Mouse (Mus musculus) right cerebral cortex, postnatal 4 days (tissue): ENCODE measurements at regions not wholly inside any gene's neighbourhood (a gene's known extent, or its start where the extent isn't known, plus 50 kb on each side); places are given as distances from the start of the nearest gene placed in this dataset.

Experiments used
- DNase-seq: peaks from one replicate; pipeline ENCODE4 v3.0.0-alpha.2; 2022

DNA sequence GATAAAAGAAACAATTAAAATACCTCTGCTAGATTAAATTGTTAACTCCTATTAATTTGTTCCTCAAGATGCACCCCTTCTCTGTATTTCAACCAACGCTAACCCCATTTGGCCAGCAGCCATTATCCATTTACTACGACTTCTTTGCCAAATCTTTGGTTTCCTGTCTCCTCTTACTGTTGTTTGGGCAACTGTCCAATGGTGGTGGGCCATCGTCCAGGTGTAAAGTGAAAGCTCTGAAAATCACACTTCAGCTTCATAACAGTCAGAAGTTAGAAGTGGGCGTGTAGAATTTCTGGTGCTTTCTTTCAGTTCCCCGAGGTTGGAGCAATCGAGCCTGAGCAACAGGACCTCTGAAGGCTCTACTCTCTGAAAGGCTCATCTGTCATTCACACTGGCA is 66.8 kb upstream of the Zbtb20 start:
- no peak for DNase-seq

DNA sequence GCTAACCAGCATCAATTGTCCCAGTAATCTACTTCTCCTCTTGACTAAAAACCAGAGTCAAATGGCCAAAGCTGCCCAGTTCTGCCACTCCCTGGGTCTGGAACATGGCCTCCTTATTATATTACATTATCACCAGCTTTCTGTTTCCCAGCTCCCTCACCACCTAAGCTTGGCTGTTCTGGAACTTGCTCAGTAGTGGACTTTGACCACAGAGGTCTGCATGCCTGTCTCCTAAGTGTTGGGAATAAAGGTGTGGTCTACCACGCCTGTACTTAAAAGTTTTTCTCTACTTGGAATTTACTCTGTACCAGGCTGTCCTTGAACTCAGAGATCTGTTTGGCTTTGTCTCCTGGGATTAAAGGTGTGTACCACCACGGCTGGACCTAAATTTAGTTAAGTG is 68.1 kb upstream of the Zbtb20 start:
- no peak for DNase-seq

DNA sequence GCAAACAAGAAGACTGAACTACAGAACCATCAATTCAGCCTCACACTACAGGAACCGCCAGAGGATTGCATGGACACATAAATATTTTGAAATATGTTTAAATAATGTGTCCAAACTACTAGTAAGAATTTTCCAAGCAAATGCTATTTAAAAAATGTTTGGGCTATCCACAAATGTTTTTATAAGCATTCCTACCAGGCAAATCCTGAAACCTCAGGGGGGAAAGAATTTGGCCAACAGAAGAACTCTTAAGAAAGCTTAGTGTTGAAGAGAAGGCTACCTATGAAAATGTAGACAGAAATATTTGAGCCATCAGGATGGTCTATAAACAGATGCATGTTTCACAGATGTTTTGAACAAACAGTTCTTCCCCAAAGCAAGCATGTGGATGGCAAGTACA is 72.1 kb upstream of the Zbtb20 start:
- no peak for DNase-seq

DNA sequence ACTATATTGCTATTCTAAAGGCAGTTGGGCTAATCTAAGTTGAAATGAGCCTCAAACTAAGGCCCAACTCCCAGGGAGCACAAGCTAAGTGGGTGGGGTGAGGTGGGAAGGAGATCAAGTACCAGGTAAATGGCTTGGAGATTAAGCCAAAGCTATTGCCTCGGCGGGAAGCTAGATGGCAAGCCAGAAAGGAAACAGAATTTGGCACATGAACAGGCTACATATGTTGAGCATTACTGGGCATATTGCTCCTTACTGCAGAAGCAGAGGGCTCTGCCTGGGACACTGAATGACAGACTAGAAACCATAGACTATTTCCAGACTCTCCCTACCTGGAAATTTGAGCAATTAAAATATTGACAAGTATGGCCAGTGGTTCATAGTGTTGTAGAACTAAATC is 83.1 kb upstream of the Zbtb20 start:
- no peak for DNase-seq

DNA sequence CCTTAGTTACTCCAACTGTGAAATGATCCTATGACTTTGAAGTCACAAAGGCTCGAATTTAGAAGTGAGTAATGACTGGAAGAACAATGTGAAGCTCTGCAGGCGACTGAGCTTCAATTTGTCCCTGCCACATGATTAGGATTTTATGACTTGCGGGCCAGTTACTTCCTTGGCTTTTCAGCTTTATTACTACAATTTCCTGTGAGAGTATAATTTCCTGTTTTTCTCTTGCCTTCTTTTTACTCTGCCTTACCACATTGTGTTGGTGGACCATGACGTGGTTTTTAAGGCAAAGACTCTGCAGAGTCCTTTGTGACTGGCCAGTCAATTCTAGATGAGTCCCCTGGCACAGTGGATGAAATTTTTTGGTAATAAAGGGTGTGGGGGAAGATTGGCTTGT is 91.0 kb upstream of the Zbtb20 start:
- DNase-seq, result no peak

DNA sequence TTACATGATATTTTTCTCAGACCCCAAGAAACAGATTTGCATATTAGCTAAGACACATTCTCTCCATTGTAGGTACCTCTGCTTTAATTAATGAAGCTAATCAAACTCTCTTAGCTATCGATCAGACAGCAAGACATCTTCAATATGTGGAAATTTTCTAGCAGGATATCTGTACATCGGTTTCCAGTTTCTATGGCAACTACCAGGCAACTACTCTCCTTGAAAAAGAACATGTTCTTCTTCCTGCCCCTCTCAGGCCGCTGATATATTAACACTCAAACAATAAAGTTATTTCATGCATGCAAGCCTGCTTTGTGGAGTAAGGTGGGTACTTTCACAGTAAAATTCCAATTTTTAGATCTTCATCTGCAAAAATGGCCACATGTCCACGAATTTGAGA is 91.7 kb upstream of the Zbtb20 start:
- no peak for DNase-seq

DNA sequence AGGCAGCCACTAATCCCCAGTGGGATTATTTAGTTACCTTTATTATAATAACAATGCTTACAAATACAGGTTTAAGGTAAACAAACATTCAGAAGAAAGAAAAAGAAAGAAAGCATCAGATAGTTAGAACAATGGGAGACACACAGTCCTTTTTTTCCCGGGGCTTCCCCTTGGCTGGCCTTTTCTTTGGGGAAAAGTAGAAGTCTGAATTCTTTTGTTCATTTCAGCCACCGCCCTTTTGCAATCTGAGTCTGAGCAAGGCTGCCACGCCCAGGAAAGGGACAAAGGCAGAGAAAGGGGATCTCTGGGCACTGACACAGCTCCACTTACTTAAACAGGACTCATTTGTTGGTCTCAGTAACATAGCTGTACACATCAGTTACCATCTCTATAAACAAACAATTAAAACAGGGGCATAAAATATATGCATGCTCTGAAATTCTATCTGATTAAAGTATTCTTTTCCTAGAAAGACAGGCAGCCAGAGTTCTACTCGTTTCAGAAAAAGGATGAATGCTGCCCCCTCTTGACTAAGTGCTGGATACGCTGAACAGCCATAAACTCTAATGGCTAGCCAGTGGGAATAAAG is 93.5 kb upstream of the Zbtb20 start:
- peak; percentile 36 for DNase-seq

DNA sequence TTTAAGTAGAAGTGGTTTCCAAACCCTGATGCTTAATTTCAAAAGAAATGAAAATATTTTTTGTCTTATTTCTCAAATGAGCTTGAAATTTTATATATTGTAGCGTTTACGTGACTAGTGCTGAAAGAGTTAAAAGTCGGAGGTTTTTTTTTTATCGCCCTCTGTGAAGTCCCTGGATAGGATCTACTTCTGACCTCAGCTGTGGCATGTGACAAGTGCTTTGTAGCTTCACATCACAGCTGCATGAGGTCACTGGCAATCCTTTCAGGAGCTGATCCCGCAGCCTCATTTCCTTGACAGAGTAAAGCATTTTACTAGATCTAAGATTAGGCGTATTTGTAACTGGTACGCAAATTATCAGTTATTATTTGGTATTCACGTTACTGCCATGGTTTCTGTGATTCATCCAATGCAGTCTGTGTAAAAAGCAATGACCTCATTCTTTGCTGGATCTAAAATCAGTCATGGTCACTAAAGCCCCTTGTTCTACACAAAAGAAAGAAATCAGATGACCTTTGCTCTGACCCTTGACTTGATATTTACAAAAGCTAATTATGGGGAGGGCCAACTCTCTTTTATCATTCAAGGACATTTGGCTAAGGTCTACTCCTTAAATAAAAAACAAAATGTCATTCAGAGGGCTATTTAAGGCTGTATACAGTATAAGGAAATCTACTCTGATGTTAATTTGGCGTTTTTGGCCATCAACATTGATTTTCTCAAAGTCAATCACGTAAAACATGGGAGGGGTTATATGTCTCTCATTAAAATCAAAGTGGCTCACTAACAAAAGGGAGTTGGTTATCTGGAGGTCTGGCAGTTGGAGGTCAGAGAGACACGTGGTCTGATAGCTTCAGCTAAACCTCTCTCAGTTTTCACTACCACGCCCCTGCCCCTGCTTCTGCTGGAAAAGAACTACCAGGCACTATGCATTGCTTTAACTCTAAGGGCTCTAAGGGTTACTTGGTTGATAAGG is 94.3 kb upstream of the Zbtb20 start:
- DNase-seq, result peak; percentile 11

DNA sequence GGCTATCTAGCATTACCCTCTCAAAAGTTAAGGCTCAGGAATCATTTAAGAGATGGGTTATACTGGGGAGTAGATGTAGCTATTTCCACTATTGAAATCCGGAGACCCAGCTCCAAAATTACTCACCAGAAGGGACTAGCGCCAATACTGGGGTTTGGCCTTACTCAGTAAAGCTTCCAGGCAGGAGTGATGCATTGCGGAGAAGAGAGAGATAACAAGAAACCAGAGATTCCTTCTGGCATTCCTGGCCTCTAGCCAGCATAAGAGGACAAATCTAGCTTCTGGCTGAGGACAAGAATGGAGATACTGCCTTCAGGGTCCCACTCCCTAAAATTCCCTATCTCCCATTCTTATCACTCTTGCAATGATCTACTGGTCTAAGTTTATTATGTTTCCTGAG is 95.7 kb upstream of the Zbtb20 start:
- no peak for DNase-seq

DNA sequence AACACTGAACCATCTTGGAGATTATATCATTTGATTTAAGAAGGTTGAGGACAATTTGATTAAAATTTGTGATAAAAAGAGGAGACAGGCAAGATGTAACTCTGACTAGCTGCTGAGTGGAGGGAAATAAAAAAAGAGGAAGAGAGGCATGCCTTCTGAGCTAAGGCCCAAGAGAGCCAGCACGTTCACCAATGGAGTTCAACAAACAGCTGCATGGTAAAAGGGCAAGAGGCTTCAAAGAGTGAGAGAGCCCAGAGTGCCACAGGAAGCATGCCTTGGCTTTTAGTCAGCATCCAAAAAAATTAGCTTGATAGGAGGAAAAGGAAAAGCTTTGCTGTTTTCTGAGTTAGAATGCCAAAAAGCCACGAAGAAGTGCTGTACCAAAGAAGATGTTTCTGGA is 103.0 kb upstream of the Zbtb20 start:
- DNase-seq, result no peak

DNA sequence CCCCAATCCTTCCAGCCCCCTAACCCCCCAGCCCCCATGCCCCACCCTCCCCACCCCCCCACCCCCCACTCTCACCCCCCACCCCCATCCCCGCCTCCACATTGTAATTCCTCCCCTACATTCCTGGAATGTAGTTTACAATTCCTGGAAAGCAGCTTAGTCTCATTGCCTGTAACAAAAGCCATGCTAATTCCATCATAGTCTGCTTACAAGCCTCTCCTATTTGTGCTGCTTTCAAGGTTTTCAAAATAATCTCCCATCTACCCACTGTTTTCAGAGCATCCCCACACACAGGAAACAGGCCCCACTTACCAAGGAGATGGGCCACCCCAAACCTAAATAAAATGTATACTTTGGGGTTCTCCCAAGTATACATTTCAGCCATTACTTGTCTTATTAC is 105.5 kb upstream of the Zbtb20 start:
- no peak for DNase-seq

DNA sequence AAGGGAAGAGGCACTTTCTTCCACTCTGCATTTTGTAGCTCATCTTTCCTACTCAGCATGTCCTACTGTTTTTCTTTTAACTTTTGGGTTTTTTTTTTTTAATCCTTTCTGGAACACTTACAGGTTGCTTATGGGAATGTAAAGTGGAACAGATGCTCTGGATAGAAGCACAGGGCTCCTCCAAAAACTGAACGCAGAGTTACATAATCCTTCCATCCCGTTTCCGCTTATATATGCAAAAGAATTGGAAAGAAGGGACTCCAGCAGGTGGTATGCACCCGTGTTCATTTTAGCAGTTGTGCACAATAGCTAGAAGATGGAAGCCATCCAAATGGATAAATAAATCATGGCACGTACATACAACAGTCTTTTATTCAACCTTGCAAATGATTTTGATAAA is 127.0 kb upstream of the Zbtb20 start:
- no peak for DNase-seq

DNA sequence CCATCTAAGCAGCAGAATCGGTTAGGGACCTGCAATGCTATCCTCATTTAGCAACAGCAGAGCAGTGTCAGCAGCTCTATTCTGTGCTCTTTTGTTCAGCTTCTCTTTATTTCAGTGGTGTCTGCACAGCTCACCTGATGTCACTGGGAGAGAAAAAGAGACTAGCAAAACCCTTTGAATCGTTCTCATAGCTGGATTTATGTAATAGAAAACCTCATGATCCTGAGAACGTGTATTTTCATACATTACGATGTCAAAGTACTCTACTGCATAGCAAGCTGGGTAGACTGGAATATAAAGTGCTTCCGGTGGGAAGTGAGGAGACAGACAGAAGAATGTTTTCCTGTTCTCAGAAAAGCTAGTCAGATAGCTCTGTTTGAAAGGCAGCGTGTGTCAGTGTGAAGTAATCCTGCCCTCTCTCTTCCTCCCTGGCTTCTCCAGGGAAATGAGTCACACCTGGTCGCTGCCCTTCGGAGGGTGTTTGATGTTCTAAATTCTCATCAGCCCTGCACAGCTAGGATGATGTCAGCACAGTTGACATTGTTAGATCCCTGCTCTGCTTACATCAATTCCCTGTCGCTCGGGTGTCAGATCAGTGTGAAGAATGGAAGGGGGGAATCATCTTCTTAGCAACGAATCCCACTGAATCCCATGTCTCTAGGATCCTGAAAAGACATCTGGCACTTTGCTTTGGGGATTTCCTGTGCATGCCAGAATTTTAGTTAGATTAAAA is 129.6 kb upstream of the Zbtb20 start:
- DNase-seq, result no peak

DNA sequence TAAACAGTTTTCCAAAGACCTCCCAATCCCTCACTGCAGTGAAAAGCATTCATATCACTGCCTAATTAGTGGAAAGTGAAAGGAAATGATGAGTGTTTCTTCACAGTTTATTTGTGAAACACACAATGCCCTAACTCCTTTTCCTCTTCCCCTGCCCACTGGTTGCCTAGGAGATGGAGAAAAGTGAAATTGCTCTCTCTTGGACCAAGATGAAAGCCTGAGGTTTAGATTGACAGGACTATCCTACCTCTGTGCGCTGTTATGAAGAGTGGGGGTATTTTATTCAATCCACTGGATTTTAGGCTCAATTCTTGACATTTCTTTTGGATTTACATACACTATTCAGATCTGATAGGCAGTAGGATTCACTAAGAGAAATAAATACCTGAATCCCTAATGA is 132.1 kb upstream of the Zbtb20 start:
- DNase-seq, result no peak

DNA sequence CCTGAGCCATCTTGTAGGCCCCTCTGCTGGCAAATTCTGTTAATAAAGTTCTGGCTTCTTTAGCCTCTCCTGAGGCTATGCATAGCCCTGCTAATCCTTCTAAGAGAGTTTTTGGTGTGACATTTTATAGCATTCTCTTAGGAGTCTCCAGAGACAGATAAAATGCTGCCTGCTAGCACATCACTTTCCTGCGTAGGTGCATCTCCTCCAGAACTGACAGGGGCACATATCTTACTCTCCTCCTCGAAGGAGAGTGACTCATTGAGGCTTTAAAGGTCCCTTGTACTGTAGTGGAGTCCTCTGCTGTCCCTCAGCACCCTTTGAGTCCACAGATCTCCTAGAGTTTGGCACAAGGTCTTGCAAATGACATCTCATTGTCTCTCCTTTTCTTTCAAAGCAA is 132.6 kb upstream of the Zbtb20 start:
- DNase-seq, result no peak

DNA sequence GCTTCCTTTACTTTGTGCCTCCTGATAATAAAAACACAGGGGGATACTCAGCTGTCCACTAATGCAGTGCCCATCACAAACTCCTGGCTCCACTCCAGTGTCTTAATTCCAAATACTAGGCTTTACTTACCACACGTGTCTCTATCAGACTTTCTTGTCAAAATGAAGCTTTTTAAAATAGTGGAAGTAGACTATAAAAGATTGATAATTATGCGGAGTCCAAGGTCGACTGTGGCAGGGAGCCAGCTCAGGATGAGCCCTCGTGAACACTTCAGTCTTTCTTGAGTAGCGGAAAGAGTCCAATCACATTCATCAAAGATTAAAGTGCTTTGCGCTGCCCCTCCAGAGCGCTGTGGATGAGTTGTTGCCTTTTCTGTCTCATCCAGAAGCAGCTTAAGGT is 147.9 kb upstream of the Zbtb20 start:
- no peak for DNase-seq

DNA sequence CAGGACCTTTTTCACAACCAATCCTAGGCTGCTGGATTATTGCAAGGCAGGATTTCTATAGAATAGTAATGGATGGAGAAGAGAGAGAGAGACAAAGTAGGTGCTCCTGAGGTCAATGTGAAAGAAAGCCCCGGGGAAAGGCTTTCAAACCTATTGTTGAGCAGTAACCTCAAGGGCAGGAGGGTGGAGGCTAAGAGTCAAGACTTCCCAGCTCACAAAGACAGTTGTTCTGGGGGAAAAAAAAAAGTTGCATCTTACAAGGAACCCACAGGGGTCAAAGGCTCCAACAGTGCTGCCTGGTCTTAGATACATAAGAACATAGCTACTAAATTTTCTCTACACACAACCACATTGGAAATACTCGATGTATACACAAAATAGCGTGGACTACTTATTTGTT is 155.8 kb upstream of the Zbtb20 start:
- DNase-seq, result no peak

DNA sequence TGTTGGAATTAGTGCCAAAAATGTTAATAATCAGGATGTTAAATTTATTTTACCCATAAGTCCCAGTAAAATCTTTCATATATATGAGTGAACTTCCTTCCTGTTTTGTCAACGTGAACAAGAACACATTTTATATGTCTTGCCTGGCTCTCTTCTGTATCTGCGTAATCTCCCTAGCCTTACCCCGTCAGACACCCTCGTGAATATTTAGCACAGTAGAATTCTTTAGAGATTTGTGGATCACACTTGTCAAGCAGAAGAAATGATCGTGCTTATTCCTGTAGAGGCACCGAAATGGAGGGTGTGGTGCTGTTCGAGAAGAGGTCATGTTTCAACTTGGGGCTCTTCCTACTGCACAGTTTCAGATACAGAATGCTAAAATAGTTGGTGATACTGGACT is 157.2 kb upstream of the Zbtb20 start:
- DNase-seq, result peak; percentile 4

DNA sequence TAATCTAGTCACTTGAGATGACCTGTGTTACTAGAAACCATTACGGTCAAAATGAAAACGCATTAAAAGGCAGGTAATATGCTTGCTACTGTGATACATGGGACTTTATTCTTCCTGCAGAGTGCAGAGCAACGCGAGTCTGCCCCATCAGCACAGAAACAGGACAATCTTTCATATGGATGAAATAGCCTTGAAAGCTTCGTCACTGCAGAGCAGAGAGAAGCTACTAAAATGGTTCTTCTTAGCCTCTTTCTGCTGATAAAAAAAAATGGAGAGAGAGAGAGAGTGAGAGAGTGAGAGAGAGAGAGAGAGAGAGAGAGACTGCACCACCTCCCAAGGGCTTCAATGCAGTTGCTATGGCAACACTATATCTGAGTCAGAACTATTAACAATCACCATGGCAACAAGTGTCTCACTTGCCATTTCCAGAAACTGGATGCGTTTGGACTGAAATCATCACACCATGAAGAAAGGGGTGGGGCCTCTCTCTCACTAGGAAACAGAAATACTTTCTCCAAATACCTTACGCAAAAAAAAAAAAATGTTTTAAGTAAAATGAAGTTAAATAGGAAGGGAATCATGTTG is 157.8 kb upstream of the Zbtb20 start:
- DNase-seq, result peak; percentile 12

DNA sequence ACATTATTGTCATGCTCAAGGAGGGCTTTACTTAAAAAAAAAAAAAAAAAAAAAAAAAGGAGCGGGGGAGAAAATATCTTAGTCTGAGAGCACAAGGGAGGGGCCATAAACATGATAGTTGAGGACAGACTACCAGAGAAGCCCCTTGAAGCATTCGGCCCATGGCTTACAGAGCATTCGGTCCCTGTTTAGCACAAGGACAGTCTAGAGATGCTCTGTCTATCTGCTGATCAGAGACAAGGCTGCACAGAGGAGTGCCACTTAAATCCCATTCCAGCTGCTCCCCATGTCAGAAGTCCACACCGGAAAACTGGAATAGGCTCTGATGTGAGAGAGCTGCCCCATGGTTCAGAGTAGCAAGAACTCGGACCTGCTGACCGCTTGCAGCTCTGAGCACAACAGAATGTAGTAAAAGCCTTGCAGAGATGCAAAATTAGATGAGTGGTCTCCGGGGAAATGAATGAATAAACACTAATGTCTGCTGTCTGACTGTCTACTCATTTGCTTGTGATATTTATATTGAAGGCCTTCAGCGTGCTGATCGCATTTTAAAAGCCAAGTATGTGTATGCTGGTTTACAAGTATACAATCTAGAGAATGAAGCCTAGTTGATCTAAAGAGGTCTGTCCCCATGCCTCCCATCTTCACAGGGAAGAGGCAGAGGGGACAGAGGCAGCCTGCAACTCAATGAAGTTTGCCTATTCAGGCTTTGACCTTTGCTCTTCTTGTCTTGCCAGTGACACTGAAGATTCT is 158.4 kb upstream of the Zbtb20 start:
- DNase-seq, result peak; percentile 8

DNA sequence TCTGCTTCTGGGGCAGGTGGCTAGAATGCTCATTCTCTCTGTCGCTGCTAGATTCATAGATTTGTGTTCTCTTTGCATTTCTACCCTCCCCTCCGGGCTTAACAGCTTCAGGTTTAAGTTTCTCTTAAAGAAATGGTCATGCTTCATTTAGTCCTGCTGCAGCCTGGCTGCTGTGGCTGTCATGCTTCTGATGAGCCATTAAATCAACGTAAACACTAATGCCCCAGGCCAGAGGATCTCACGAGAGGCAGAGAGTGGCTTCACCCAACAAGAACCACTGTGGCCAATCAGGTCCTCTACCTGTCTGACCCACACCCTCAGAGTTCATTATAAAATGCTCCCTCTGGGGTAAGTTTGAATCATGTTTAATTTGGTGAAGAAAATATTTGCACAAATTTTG is 173.0 kb upstream of the Zbtb20 start:
- DNase-seq, result no peak

DNA sequence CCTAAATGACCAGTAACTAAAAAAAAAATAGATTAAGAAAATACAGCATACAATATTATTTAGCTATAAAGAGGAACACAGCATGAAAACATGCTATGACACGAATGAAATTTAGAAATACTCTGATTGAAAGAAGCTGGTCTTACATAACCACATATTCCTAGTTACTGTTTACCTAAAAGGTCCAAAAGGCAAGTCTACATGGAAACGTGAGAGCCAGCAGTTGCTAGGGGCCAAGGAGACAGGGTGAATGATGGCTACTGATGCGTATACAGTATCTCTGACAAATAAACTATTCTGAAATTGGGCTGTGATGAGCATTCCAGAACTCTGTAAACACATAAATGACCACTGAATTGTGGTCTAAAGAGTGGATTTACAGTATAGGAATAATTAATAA is 194.5 kb upstream of the Zbtb20 start:
- no peak for DNase-seq

DNA sequence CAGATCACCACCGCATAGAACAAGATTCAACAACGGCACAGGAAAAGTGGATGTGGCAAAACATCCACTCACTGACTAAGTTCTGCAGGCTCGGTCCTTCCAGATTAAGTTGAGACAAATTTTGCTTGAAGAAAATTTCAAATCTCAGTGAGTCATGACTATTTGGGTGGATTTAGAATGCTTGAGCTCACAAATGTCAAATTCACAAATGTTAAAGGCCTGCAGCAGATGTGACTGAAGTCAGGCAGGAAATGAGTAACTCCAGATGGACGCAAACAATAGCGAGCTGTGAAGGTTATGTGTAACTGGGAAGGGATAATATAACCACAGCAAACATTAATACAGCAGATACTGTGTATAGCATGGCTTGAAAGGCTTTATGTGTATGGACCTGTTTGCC is 198.5 kb upstream of the Zbtb20 start:
- DNase-seq, result no peak
